Mouse (Mus musculus) liver, embryonic 11.5 days (tissue): ENCODE data around the gene Isca1. TPM values are rescaled to one million over a fixed set of nuclear protein-coding genes. Genes with fewer than 3 reads are reported as not detected.
"Not testable (repeated sequence)": the region's sequence is repeated elsewhere in the genome, so short reads cannot be mapped to it uniquely, and the experiment has no call there.

Experiments
- ATAC-seq: fragments of 200-750 bp; cut with Nextera tagmentation; replicated peaks from 2 replicates; pipeline ENCODE4 v1.8.0; 2017; ENCODE audit warnings: moderate number of reproducible peaks, mild to moderate bottlenecking, moderate TSS enrichment, moderate library complexity; ENCODE audit not compliant: low FRiP score
- DNase-seq: peaks from one replicate; pipeline ENCODE4 v3.0.0-alpha.2; 2017; ENCODE audit warnings: low spot score
- H3K27ac ChIP-seq: fragments of 300-500 bp; sonication (generic); 2 replicates; pipeline ENCODE4 v1.5.1; 2014; ENCODE audit warnings: mild to moderate bottlenecking, low read depth, low read length, control low read depth
- H3K27me3 ChIP-seq: fragments of 300-500 bp; sonication (generic); replicated peaks from 2 replicates; pipeline ENCODE4 v1.6.1; 2014; ENCODE audit warnings: low read length, mixed read lengths; ENCODE audit not compliant: control insufficient read depth, insufficient read depth
- H3K36me3 ChIP-seq: fragments of 300-500 bp; sonication (generic); 2 replicates; pipeline ENCODE4 v1.6.1; 2014; ENCODE audit warnings: mild to moderate bottlenecking, low read length, moderate library complexity, mixed read lengths; ENCODE audit not compliant: control insufficient read depth, insufficient read depth
- H3K4me1 ChIP-seq: fragments of 300-500 bp; sonication (generic); replicated peaks from 2 replicates; pipeline ENCODE4 v1.6.1; 2014; ENCODE audit warnings: low read length, mixed read lengths; ENCODE audit not compliant: control insufficient read depth, insufficient read depth
- H3K4me2 ChIP-seq: fragments of 300-500 bp; sonication (generic); 2 replicates; pipeline ENCODE4 v1.6.1; 2014; ENCODE audit warnings: mild to moderate bottlenecking, control low read depth, moderate library complexity
- H3K4me3 ChIP-seq: fragments of 300-500 bp; sonication (generic); 2 replicates; pipeline ENCODE4 v1.5.1; 2014; ENCODE audit warnings: low read depth, low read length, control low read depth
- H3K9ac ChIP-seq: fragments of 300-500 bp; sonication (generic); 2 replicates; pipeline ENCODE4 v1.6.1; 2014; ENCODE audit warnings: low read depth, low read length, control low read depth
- H3K9me3 ChIP-seq: fragments of 300-500 bp; sonication (generic); 2 replicates; pipeline ENCODE4 v1.6.1; 2016; ENCODE audit warnings: low read length, inconsistent platforms, mixed read lengths; ENCODE audit not compliant: control insufficient read depth
- WGBS: fragments of 180-500 bp; shearing (Covaris S2); extraction: QIAGEN DNeasy Blood & Tissue Kit; methylation state at CpG from one replicate; pipeline ENCODE4 v1.1.7; 2014; 5-methylcytosine and 5-hydroxymethylcytosine counted together
- polyA plus RNA-seq: library from polyadenylated mRNA; unstranded; fragments of >200 nt; fragmentation: Nextera tagmentation; extraction: Ambion mirVana; gene quantifications from 2 replicates; pipeline ENCODE4 v1.2.1, GENCODE M21; 2014

The Isca1 gene
- polyA plus RNA-seq, 1 experiment from 2014 or later, result 173 TPM

DNA sequence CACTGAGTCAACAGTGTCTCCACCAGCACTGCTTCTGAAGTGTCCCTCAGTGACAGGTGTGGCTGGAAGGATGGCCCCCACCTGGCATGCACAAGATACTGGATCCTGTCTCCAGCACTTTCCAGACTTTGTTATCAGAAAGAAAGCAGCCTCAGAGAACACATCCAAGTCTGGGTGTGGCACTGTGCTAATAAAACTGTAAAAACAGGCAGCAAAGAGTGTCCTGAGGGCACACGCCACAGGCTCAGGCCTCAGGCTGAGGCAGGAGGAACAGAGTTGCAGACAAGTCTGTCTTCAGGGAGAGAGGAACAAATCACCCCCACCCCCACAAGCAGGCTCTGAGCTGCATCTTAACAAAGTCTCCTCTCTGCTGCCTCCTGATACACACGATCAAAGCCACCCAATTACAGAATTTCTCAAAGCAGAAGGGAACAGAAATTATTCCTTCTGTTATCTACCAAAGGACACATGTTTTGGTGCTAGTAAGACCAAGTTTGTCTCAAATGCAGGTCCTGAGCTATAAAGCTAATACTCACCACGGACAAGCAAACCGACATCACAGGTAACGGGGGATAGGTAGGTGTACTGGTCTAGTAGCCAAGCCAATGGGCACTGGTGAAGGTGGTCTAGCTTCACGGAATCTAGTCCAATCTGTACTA lies 26.3 kb upstream of the Isca1 start:
- WGBS, result 66% methylated on average over 6 of the region's 6 CpGs
- ATAC-seq (peak; percentile 96), DNase-seq (peak; percentile 34)
- Histone ChIP-seq H3K27ac (peak overlapping the region; percentile 99), H3K4me2 (peak overlapping the region; percentile 35), H3K9ac (peak overlapping the region; percentile 65), H3K36me3 (peaks cover 81% of the 10 kb centered on the region), H3K4me3 (no peak overlapping the region), H3K4me1 (peaks cover 22% of the 10 kb centered on the region), H3K9me3 (no peaks in the 10 kb centered on the region), H3K27me3 (no peaks in the 10 kb centered on the region)

DNA sequence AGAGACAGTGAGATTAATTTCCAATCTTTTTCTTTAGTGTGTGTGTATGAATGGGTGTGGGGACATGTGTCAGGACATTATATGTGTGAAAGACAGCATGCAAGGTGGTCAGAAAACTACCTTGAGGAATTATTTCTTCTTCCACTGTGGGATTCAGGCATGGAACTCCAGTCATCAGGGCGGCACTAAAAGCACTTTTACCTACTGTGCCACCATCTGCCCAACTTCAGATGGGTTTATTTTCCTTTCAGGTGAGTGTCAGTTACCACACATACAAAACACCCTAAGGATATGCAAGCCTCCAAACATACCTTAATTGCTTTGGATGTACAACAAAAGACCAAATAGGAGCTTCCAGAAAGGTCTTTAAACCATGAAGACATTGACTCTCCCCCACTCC lies 25.2 kb upstream of the Isca1 start:
- DNase-seq (no peak), ATAC-seq (no peak)
- H3K27me3 ChIP-seq, result no peaks in the 10 kb centered on the region
- peaks cover 79% of the 10 kb centered on the region for H3K36me3 ChIP-seq
- H3K9me3 ChIP-seq, result no peaks in the 10 kb centered on the region
- H3K9ac ChIP-seq, result 0 out of 2 replicates have a peak overlapping the region, but pooled peaks have one; percentile 27
- 84% methylated on average over 1 of the region's 1 CpGs for WGBS
- H3K4me3 ChIP-seq, result no peak overlapping the region
- peak overlapping the region; percentile 99 for H3K27ac ChIP-seq
- H3K4me1 ChIP-seq, result peaks cover 22% of the 10 kb centered on the region
- H3K4me2 ChIP-seq, result no peak overlapping the region

DNA sequence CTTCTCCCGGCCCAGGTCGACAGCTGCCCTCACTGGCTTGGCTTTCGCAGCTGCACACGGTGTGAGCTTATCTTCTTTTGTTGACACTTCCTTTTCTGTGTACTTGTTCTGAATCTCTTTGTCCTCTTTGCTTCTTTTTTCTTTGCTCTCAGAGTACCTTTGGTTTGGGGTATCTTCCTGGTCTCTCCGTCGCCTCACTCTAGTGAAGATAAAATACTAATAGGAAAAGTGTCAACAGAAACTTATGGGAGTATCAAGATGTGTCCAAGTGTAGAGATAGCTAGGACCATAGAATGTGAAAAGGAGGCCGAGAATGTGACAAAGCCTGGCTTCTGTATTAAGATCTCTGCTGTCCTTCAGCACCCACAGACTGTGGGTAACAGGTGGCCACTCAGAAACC lies 12.5 kb upstream of the Isca1 start, which contains the start of gene Gm49354:
Gene Gm49354 (minus strand): TSS at position 101 of the 400 bp plus-strand sequence.
- H3K27ac ChIP-seq, result no peak within 1 kb of the TSS
- WGBS, result 73% methylated on average over 7 of the region's 7 CpGs
- DNase-seq, result no peak

DNA sequence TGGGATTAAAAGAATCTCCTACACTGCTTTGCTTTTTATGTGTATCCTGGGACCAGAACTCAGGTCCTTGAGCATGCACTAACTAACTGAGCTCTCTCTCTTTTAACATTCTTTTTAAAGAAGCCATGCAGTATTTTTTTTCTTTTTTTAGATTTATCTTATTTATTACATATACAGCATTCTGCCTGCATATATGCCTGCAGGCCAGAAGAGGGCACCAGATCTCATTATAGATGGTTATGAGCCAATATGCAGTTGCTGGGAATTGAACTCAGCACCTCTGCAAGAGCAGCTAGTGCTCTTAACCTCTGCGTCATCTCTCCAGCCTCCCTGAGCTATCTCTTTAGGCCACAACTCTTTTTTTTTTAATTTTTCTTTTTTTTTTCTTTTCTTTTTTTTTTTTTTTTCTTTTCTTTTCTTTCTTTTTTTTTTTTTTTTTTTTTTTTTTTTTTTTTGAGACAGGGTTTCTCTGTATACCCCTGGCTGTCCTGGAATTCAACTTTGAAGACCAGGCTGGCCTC lies 10.2 kb upstream of the Isca1 start:
- peaks cover 70% of the 10 kb centered on the region for H3K36me3 ChIP-seq
- not testable (repeated sequence) for ATAC-seq, H3K27ac ChIP-seq, DNase-seq, H3K4me3 ChIP-seq, H3K9me3 ChIP-seq, H3K9ac ChIP-seq, H3K4me2 ChIP-seq, H3K4me1 ChIP-seq, H3K27me3 ChIP-seq
- 97% methylated on average over 1 of the region's 1 CpGs for WGBS

More for the DNA sequence above, 12.5 kb upstream of the Isca1 start, which contains the start of gene Gm49354:
- no peaks in the 10 kb centered on the region for H3K9me3 ChIP-seq
- H3K4me2 ChIP-seq, result no peak within 1 kb of the TSS
- no peaks in the 10 kb centered on the region for H3K4me1 ChIP-seq
- H3K36me3 ChIP-seq, result peaks cover 78% of the 10 kb centered on the region
- H3K9ac ChIP-seq, result no peak within 1 kb of the TSS
- H3K27me3 ChIP-seq, result no peaks in the 10 kb centered on the region
- ATAC-seq, result no peak
- H3K4me3 ChIP-seq, result no peak within 1 kb of the TSS

DNA sequence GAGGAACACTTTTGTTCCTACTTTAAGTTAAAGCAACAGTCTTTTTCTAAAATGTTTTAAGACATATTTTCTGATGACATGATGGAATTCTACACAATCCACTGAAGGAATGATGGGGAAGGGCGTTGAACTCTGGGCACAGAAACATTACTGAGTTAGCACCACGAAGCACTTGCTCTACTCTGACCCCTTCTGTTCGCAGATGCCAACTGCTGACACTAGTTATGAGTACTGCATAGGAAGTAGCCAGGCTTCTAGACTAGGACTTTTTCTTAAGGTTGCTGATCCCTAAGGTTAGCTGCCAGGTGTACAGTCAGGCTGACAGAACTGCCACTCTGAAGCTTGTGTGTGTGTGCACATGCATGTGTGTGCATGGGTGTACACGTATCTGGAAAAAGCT lies 9.6 kb upstream of the Isca1 start:
- ATAC-seq (peak; percentile 37; the same call in 1 of the 2 replicates), DNase-seq (no peak)
- no peak overlapping the region for H3K27ac ChIP-seq
- H3K4me2 ChIP-seq, result no peak overlapping the region
- WGBS, result 85% methylated on average over 4 of the region's 4 CpGs
- H3K9me3 ChIP-seq, result no peaks in the 10 kb centered on the region
- H3K4me3 ChIP-seq, result no peak overlapping the region
- peaks cover 67% of the 10 kb centered on the region for H3K36me3 ChIP-seq
- H3K9ac ChIP-seq, result no peak overlapping the region
- no peaks in the 10 kb centered on the region for H3K4me1 ChIP-seq
- H3K27me3 ChIP-seq, result no peaks in the 10 kb centered on the region

DNA sequence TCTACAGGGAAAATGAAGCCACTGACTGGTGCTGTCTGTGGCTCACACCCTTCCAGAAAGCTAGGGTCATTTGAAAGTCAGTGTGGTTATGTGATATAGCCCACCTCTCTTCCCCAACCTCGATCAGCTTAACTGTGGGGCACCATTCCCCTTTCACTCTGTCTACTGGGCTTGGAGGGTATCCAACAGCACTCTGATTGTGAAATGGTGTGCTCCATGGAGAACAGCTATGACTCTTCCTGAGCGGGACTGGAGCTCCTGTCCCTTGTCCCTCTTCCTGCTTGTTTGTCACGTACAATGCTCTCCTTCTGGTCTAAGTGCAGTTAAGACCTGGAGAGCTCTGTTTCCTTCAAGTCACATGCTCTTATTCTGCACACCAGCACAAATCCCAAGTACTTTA lies 5.6 kb upstream of the Isca1 start:
- Histone ChIP-seq H3K27me3 (no peaks in the 10 kb centered on the region), H3K4me1 (peaks cover 16% of the 10 kb centered on the region), H3K9ac (no peak overlapping the region), H3K27ac (no peak overlapping the region), H3K36me3 (peaks cover 39% of the 10 kb centered on the region), H3K4me2 (no peak overlapping the region), H3K4me3 (no peak overlapping the region), H3K9me3 (no peaks in the 10 kb centered on the region)
- no peak for ATAC-seq
- 88% methylated on average over 3 of the region's 3 CpGs for WGBS
- DNase-seq, result no peak

DNA sequence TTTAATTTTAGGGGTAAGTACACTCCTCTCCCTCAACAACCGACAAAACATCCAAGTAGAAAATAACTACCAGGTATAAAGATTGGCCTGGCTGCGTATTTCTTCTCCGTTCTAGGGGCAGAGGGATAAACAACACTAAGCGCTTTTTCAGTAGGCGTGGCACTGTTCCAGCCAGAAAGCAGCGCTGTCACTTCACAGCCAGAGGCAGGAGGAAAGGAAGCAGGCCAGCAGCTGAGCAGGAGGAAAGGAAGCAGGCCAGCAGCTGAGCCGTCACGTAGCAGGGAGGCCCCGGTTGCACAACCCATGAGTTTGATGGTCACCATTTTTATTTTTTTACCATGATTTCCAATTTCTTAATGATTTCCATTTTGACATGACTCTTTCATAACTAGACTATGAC lies 1.6 kb upstream of the Isca1 start:
- H3K9ac ChIP-seq, result peak overlapping the region; percentile 93
- peak overlapping the region; percentile 93; the same call in 1 of the 2 replicates for H3K4me3 ChIP-seq
- 20% methylated on average over 9 of the region's 9 CpGs for WGBS
- DNase-seq (peak; percentile 49), ATAC-seq (peak; percentile 38)
- peak overlapping the region; percentile 91 for H3K4me2 ChIP-seq
- H3K27me3 ChIP-seq, result no peaks in the 10 kb centered on the region
- peak overlapping the region; percentile 100 for H3K27ac ChIP-seq
- H3K4me1 ChIP-seq, result peaks cover 40% of the 10 kb centered on the region
- no peaks in the 10 kb centered on the region for H3K9me3 ChIP-seq
- H3K36me3 ChIP-seq, result peaks cover 10% of the 10 kb centered on the region; the same call in 1 of the 2 replicates

DNA sequence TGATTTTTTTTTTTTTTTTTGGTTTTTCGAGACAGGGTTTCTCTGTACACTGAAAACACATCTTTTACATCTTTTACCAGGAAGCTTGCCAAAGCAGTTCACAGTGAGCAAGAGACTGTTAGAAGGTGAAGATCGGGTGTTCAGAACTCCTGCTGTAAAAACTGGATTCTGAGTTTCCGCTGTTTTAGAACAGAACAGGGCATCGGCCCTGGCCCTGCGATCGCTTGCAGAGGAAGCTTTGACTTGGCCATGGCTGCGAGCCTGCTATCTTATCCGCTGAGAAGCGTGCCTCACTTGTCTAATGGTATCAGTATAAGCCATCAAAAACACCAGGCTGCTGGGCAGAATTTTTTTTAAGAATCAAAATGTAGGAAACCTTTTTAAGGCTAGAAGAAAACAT lies 1.2 kb upstream of the Isca1 start:
- H3K4me1 ChIP-seq, result peaks cover 44% of the 10 kb centered on the region
- peak overlapping the region; percentile 93 for H3K9ac ChIP-seq
- H3K36me3 ChIP-seq, result peaks cover 9% of the 10 kb centered on the region; the same call in 1 of the 2 replicates
- H3K4me3 ChIP-seq, result peak overlapping the region; percentile 93
- H3K9me3 ChIP-seq, result no peaks in the 10 kb centered on the region
- peak overlapping the region; percentile 91 for H3K4me2 ChIP-seq
- ATAC-seq, result 0 out of 2 replicates have a peak, but pooled peaks have one; percentile 17
- peak overlapping the region; percentile 100 for H3K27ac ChIP-seq
- H3K27me3 ChIP-seq, result no peaks in the 10 kb centered on the region
- 26% methylated on average over 9 of the region's 9 CpGs for WGBS
- DNase-seq, result no peak

DNA sequence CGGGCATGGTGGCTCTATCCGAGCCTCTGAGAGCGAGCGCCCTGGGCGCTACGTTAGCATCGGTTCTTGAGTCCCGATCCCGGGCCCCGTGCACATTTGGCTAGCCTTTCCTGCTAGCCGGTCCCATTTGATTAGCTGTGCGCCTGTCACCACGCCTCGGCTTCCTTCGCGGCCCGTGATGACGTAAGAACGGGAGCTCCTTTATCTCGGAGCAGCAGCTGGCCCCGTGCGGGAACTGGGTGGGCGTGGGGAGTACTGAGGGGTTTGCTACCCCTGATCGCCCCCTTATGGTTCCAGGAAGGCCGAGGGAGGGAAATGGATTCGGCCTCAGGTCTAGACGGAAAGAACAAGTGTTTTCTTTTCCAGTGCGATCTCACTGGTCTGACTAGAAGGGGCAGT lies 553 bp upstream of the Isca1 start:
- 0% methylated on average over 28 of the region's 28 CpGs for WGBS

More for the DNA sequence above, 553 bp upstream of the Isca1 start:
- Histone ChIP-seq H3K4me1 (peaks cover 48% of the 10 kb centered on the region), H3K4me3 (peak overlapping the region; percentile 93), H3K9ac (peak overlapping the region; percentile 93), H3K4me2 (peak overlapping the region; percentile 91), H3K36me3 (peaks cover 8% of the 10 kb centered on the region; the same call in 1 of the 2 replicates), H3K27ac (peak overlapping the region; percentile 100), H3K9me3 (no peaks in the 10 kb centered on the region), H3K27me3 (no peaks in the 10 kb centered on the region)
- ATAC-seq (peak; percentile 85), DNase-seq (peak; percentile 91)
